Mouse (Mus musculus) brown adipose tissue, adult 24 weeks (tissue): ENCODE results near the gene Pold4. TPM values are rescaled to one million over a fixed set of nuclear protein-coding genes. Genes with fewer than 3 reads are reported as not detected.
"Not testable (repeated sequence)": the region's sequence is repeated elsewhere in the genome, so short reads cannot be mapped to it uniquely, and the experiment has no call there.

Source experiments
- H3K27ac ChIP-seq: fragments of 200-500 bp; replicated peaks from 2 replicates; pipeline ENCODE4 v1.5.1; 2012; ENCODE audit warnings: low read depth, mild to moderate bottlenecking, low read length
- H3K4me1 ChIP-seq: fragments of 200-500 bp; 2 replicates; pipeline ENCODE4 v1.6.1; 2012; ENCODE audit warnings: low read length, mixed read lengths; ENCODE audit not compliant: control insufficient read depth, insufficient read depth, insufficient read length
- H3K4me3 ChIP-seq: fragments of 200-500 bp; 2 replicates; pipeline ENCODE4 v1.5.1; 2012; ENCODE audit warnings: low read depth, mild to moderate bottlenecking, low read length, moderate library complexity; ENCODE audit not compliant: insufficient read depth
- polyA plus RNA-seq: library from polyadenylated mRNA; stranded (reverse); fragments of >200 nt; gene quantifications from 2 replicates; pipeline ENCODE4 v1.2.4, GENCODE M21; 2012; ENCODE audit not compliant: missing spikeins, insufficient read depth, insufficient read length

Gene Pold4
- polyA plus RNA-seq, 1 experiment, result 81.4 TPM

GRCm38 (mm10) chr19:4230415-4230814, 1.3 kb upstream of the Pold4 start:
- H3K4me1 ChIP-seq, result peaks cover 16% of the 10 kb centered on the region; the same call in 1 of the 2 replicates
- H3K4me3 ChIP-seq, result no peak overlapping the region
- peak overlapping the region; percentile 73 for H3K27ac ChIP-seq

- H3K4me1 ChIP-seq, result peaks cover 16% of the 10 kb centered on the region; the same call in 1 of the 2 replicates
- H3K27ac ChIP-seq, result peak overlapping the region; percentile 97
- H3K4me3 ChIP-seq, result peak overlapping the region; percentile 75
Observed at GRCm38 (mm10) chr19:4232186-4232572, 480 bp downstream of the Pold4 start.

DNA sequence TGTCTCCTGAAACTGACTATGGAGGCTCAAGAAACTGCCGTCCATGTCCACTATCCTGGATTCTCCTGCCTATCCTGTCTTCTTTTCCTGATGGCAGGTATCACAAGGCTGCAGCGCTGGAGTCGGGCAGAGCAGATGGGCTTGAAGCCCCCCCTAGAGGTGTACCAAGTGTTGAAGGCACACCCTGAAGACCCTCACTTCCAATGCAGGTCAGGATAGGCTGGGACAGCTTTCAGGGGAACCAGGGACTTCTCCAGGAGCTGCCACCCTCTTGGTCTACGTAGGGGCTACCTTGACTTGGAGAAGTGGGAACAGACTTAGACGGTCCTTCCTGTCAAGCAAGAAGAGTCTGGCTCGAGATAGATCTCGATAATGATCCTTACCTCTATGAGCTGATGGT, 952 bp downstream of the Pold4 start:
- Histone ChIP-seq H3K4me3 (peak overlapping the region; percentile 75), H3K27ac (peak overlapping the region; percentile 97)

DNA sequence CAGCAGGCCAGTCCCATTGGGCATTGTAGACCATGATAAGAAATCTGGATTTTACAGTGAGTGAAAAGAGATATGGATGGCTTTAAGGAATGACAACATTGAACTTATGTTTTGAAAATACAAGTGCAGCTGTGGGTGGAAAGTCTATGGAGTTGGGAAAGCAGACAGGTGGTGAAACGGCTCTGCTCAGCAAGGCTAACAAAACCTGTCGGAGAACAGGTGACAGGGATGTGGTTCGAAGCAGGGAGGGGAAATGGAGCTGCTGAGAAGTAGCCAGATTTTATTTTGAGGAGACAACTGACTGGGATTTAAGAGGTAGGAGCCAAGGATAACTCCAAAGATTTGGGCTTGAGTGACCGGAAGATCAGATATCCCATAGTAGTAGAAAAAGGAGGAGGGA, 2.8 kb downstream of the Pold4 start:
- H3K27ac ChIP-seq, result no peak overlapping the region

More for the DNA sequence above, 952 bp downstream of the Pold4 start:
- peaks cover 16% of the 10 kb centered on the region; the same call in 1 of the 2 replicates for H3K4me1 ChIP-seq

DNA sequence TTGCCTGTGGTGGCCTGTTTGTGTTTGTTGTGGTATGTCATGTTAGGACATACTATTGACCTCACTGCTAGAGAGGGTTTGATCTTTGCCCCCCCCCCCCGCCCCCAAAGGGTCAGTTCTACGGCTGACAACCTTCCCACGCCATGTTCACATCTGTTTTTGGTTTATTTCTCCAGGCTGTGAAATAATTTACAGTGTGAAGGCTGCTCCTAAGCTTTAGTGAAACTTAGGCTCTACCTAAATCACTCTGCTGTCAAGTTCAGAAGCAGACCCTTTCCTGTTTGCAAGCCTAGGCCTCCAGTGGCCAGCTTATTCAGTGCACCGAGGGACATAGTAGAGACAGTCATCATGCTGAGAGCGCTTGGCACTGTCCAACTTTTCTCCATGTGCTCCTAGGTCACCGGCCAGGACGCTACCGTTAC, 8.6 kb downstream of the Pold4 start:
- Histone ChIP-seq H3K4me1 (no peaks in the 10 kb centered on the region), H3K4me3 (no peak overlapping the region), H3K27ac (no peak overlapping the region)

More for the DNA sequence above, 2.8 kb downstream of the Pold4 start:
- Histone ChIP-seq H3K4me3 (no peak overlapping the region), H3K4me1 (peaks cover 16% of the 10 kb centered on the region; the same call in 1 of the 2 replicates)

- Histone ChIP-seq H3K27ac (no peak overlapping the region), H3K4me3 (no peak overlapping the region), H3K4me1 (no peaks in the 10 kb centered on the region)
Observed at GRCm38 (mm10) chr19:4242416-4242815, 10.7 kb downstream of the Pold4 start.

DNA sequence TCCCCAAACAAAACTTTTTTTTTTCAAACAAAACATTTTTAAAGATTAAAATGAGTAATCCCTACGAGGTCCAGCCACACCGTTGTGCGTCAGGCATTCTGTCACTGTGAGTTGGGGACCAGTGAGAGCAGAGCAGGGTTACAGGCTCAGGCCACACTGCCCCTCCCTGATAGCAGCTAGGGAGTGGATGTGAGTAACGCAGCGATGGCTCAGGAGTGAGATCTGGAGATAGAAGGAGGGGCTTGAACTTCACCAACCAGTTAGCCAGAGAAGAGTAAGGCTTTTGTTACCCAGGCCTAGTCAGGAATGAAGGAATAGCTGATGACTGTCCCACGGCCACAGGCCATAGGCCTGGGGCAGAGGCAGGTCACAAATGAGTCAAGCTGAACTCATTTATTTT, 13.1 kb downstream of the Pold4 start:
- Histone ChIP-seq H3K4me3 (no peak overlapping the region), H3K27ac (no peak overlapping the region), H3K4me1 (no peaks in the 10 kb centered on the region)

GRCm38 (mm10) chr19:4247010-4247409, 15.3 kb downstream of the Pold4 start:
- H3K4me1 ChIP-seq, result no peaks in the 10 kb centered on the region
- H3K4me3 ChIP-seq, result no peak overlapping the region
- H3K27ac ChIP-seq, result no peak overlapping the region

- H3K27ac ChIP-seq, H3K4me3 ChIP-seq, H3K4me1 ChIP-seq: not testable (repeated sequence)
Observed at GRCm38 (mm10) chr19:4248683-4249082, 17.0 kb downstream of the Pold4 start.

GRCm38 (mm10) chr19:4254230-4254629, 22.5 kb downstream of the Pold4 start:
- Histone ChIP-seq H3K27ac (no peak overlapping the region), H3K4me3 (no peak overlapping the region), H3K4me1 (no peaks in the 10 kb centered on the region)

GRCm38 (mm10) chr19:4255583-4256162, 24.0 kb downstream of the Pold4 start:
- Histone ChIP-seq H3K4me3 (no peak overlapping the region), H3K4me1 (no peaks in the 10 kb centered on the region), H3K27ac (no peak overlapping the region)

GRCm38 (mm10) chr19:4257216-4257896, 25.7 kb downstream of the Pold4 start:
- H3K4me1 ChIP-seq, result no peaks in the 10 kb centered on the region
- H3K27ac ChIP-seq, result peak overlapping the region; percentile 65
- peak overlapping the region; percentile 76 for H3K4me3 ChIP-seq

DNA sequence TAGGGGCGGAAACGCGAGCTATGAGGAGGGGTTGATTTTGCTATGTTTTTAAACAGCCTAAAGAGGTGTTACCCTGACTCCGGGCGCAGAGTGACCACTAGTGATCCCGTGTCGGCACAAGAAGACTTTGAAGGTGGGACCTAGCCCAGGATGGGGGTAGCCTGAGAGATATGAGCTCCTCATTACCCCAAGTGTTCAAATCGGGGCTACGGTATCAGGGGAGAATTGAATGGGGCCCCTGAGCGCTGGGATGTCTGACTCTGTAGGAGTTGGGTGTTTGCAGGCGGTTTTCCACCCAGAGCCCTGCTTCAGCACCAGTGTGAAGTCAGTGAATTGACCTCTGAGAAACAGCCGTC, 26.2 kb downstream of the Pold4 start:
- Histone ChIP-seq H3K4me1 (no peaks in the 10 kb centered on the region), H3K4me3 (peak overlapping the region; percentile 55), H3K27ac (peak overlapping the region; percentile 65)

GRCm38 (mm10) chr19:4261038-4261698, 29.5 kb downstream of the Pold4 start:
- no peak overlapping the region for H3K4me3 ChIP-seq
- no peaks in the 10 kb centered on the region for H3K4me1 ChIP-seq
- no peak overlapping the region for H3K27ac ChIP-seq

DNA sequence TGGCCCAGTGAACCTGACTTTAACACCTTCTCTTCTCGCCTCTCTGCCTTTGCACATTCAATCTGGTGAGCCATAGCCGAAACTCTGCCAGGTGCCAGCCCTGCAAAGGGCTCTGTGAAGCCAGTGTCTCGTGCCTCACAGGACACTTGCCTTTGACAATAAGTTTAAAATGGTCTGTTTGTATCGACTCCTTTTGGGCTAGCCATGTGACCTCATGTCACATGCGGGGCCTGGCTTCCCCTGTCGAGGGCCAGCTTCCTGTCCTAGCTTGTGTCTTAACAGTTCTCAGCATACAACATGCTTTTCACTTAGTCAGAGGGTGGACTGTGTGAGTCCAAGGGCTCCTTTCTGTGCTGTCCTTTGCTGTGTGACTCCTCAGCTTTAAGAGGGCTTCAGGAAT, 31.1 kb downstream of the Pold4 start:
- no peak overlapping the region for H3K4me3 ChIP-seq
- H3K27ac ChIP-seq, result no peak overlapping the region
- H3K4me1 ChIP-seq, result no peaks in the 10 kb centered on the region

- no peak overlapping the region for H3K4me3 ChIP-seq
- no peaks in the 10 kb centered on the region for H3K4me1 ChIP-seq
Observed at GRCm38 (mm10) chr19:4263702-4264101, 32.0 kb downstream of the Pold4 start.

More at GRCm38 (mm10) chr19:4263702-4264101, 32.0 kb downstream of the Pold4 start:
- H3K27ac ChIP-seq, result no peak overlapping the region
